Mouse (Mus musculus): ENCODE data around the gene Panx2. TPM values are rescaled to one million over a fixed set of nuclear protein-coding genes. Genes with fewer than 3 reads are reported as not detected.

Gene Panx2
- total and polyA plus RNA-seq, 2 experiments from 2014 or later, result 9.3 to 16.4 TPM

GRCm38 (mm10) chr15:89076156-89076731, 16.7 kb downstream of the Panx2 start:
- Histone ChIP-seq H3K4me3 (ENCODE audit: low read depth, low read length) (peak overlapping the region; percentile 81), H3K27ac (ENCODE audit: low read depth, low read length) (peak overlapping the region; percentile 82), H3K4me2 (ENCODE audit: low read depth, low read length, poor library complexity, severe bottlenecking) (peak overlapping the region; percentile 71), H3K4me1 (ENCODE audit: insufficient read depth, low read length) (peaks cover 16% of the 10 kb centered on the region), H3K36me3 (ENCODE audit: insufficient read depth, low read length) (0 out of 2 replicates have a peak, but pooled peaks cover 3% of the 10 kb centered on the region), H3K9ac (replicated peaks; ENCODE audit: low read length, poor library complexity, severe bottlenecking) (peak overlapping the region; percentile 79), H3K27me3 (ENCODE audit: insufficient read depth, low read length) (no peaks in the 10 kb centered on the region), H3K9me3 (ENCODE audit: low read length) (no peaks in the 10 kb centered on the region)
- DNase-seq (ENCODE audit: low spot score) (peak; percentile 48), ATAC-seq (ENCODE audit: low FRiP score) (peak; percentile 59)
- WGBS, result under 1% methylated on average over 34 of the region's 39 CpGs
- TF ChIP-seq CTCF (IDR thresholded peaks at IDR 0.05), result no peak

- H3K27ac ChIP-seq (ENCODE audit: low read depth, low read length), result no peak overlapping the region
- DNase-seq (ENCODE audit: low spot score), result no peak
- H3K4me3 ChIP-seq (ENCODE audit: low read depth, low read length), result 0 out of 2 replicates have a peak overlapping the region, but pooled peaks have one; percentile 3
- no peaks in the 10 kb centered on the region for H3K27me3 ChIP-seq (ENCODE audit: insufficient read depth, low read length)
- peak overlapping the region; percentile 71 for H3K4me2 ChIP-seq (ENCODE audit: low read depth, low read length, poor library complexity, severe bottlenecking)
- H3K4me1 ChIP-seq (ENCODE audit: insufficient read depth, low read length), result peaks cover 16% of the 10 kb centered on the region
- 75% methylated on average over 9 of the region's 9 CpGs for WGBS
- no peak for TF ChIP-seq CTCF (IDR thresholded peaks at IDR 0.05)
- H3K36me3 ChIP-seq (ENCODE audit: insufficient read depth, low read length), result peaks cover 21% of the 10 kb centered on the region
- no peaks in the 10 kb centered on the region for H3K9me3 ChIP-seq (ENCODE audit: low read length)
- H3K9ac ChIP-seq (replicated peaks; ENCODE audit: low read length, poor library complexity, severe bottlenecking), result no peak overlapping the region
- no peak for ATAC-seq (ENCODE audit: low FRiP score)
Measured at GRCm38 (mm10) chr15:89078208-89078836, 18.8 kb downstream of the Panx2 start.

GRCm38 (mm10) chr15:89083906-89084305, 24.4 kb downstream of the Panx2 start:
- peaks cover 4% of the 10 kb centered on the region; the same call in 1 of the 2 replicates for H3K4me1 ChIP-seq (ENCODE audit: insufficient read depth, low read length)
- H3K4me3 ChIP-seq (ENCODE audit: low read depth, low read length), result no peak overlapping the region
- H3K27me3 ChIP-seq (ENCODE audit: insufficient read depth, low read length), result no peaks in the 10 kb centered on the region
- ATAC-seq (ENCODE audit: low FRiP score) (no peak), DNase-seq (ENCODE audit: low spot score) (no peak)
- WGBS, result 89% methylated on average over 1 of the region's 1 CpGs
- H3K27ac ChIP-seq (ENCODE audit: low read depth, low read length), result no peak overlapping the region
- no peak for TF ChIP-seq CTCF (IDR thresholded peaks at IDR 0.05)
- no peaks in the 10 kb centered on the region for H3K9me3 ChIP-seq (ENCODE audit: low read length)
- H3K4me2 ChIP-seq (ENCODE audit: low read depth, low read length, poor library complexity, severe bottlenecking), result no peak overlapping the region
- H3K9ac ChIP-seq (replicated peaks; ENCODE audit: low read length, poor library complexity, severe bottlenecking), result no peak overlapping the region
- H3K36me3 ChIP-seq (ENCODE audit: insufficient read depth, low read length), result peaks cover 56% of the 10 kb centered on the region

GRCm38 (mm10) chr15:89084826-89085225, 25.3 kb downstream of the Panx2 start:
- no peak for ATAC-seq (ENCODE audit: low FRiP score)
- Histone ChIP-seq H3K4me3 (ENCODE audit: low read depth, low read length) (no peak overlapping the region), H3K9me3 (ENCODE audit: low read length) (no peaks in the 10 kb centered on the region), H3K4me2 (ENCODE audit: low read depth, low read length, poor library complexity, severe bottlenecking) (no peak overlapping the region), H3K27ac (ENCODE audit: low read depth, low read length) (no peak overlapping the region), H3K27me3 (ENCODE audit: insufficient read depth, low read length) (no peaks in the 10 kb centered on the region), H3K36me3 (ENCODE audit: insufficient read depth, low read length) (peaks cover 56% of the 10 kb centered on the region), H3K9ac (replicated peaks; ENCODE audit: low read length, poor library complexity, severe bottlenecking) (no peak overlapping the region), H3K4me1 (ENCODE audit: insufficient read depth, low read length) (peaks cover 7% of the 10 kb centered on the region; the same call in 1 of the 2 replicates)
- 88% methylated on average over 2 of the region's 2 CpGs for WGBS
- TF ChIP-seq CTCF (IDR thresholded peaks at IDR 0.05), result no peak
- no peak for DNase-seq (ENCODE audit: low spot score)

GRCm38 (mm10) chr15:89088607-89089247, 29.2 kb downstream of the Panx2 start, which contains the start of gene Selenoo:
Gene Selenoo (plus strand): TSS chr15:89089084.
- no peak; the same call in 1 of the 2 replicates for TF ChIP-seq CTCF (IDR thresholded peaks at IDR 0.05)
- peak within 1 kb of the TSS; percentile 81 for H3K27ac ChIP-seq (ENCODE audit: low read depth, low read length)
- no peaks in the 10 kb centered on the region for H3K9me3 ChIP-seq (ENCODE audit: low read length)
- no peaks in the 10 kb centered on the region for H3K27me3 ChIP-seq (ENCODE audit: insufficient read depth, low read length)
- H3K4me2 ChIP-seq (ENCODE audit: low read depth, low read length, poor library complexity, severe bottlenecking), result peak within 1 kb of the TSS; percentile 98
- peak within 1 kb of the TSS; percentile 98 for H3K4me3 ChIP-seq (ENCODE audit: low read depth, low read length)
- H3K9ac ChIP-seq (replicated peaks; ENCODE audit: low read length, poor library complexity, severe bottlenecking), result peak within 1 kb of the TSS; percentile 94
- H3K4me1 ChIP-seq (ENCODE audit: insufficient read depth, low read length), result peaks cover 14% of the 10 kb centered on the region; the same call in 1 of the 2 replicates
- H3K36me3 ChIP-seq (ENCODE audit: insufficient read depth, low read length), result peaks cover 46% of the 10 kb centered on the region
- peak; percentile 92 for ATAC-seq (ENCODE audit: low FRiP score)
- 3% methylated on average over 25 of the region's 38 CpGs for WGBS
- peak; percentile 94 for DNase-seq (ENCODE audit: low spot score)
